Mouse (Mus musculus): ENCODE measurements around the gene Olfr654. TPM values are rescaled to one million over a fixed set of nuclear protein-coding genes. Genes with fewer than 3 reads are reported as not detected.

Olfr654 gene
- not detected in 2 replicates for polyA plus RNA-seq (2012)

GRCm38 (mm10) chr7:104586725-104587124 lies at the start of gene Olfr654:
TSS of gene Olfr654 (plus strand) at chr7:104587025.
- Histone ChIP-seq H3K4me1 (ENCODE audit: control insufficient read depth) (no peaks in the 10 kb centered on the region), H3K27me3 (ENCODE audit: control insufficient read depth) (no peaks in the 10 kb centered on the region), H3K9me3 (ENCODE audit: control insufficient read depth, low read length) (peaks cover 5% of the 10 kb centered on the region; the same call in 1 of the 2 replicates), H3K36me3 (ENCODE audit: control insufficient read depth) (no peaks in the 10 kb centered on the region), H3K4me3 (replicated peaks) (no peak within 1 kb of the TSS)
- TF ChIP-seq GATA1 (IDR thresholded peaks at IDR 0.05; ENCODE audit: low read length): no peak
- no peak for TF ChIP-seq TAL1 (IDR thresholded peaks at IDR 0.05; ENCODE audit: low read length)

GRCm38 (mm10) chr7:104549833-104550232 lies 37.0 kb upstream of the Olfr654 start, which contains the start of gene Olfr651:
TSS of gene Olfr651 (plus strand) at chr7:104550133.
- no peaks in the 10 kb centered on the region for H3K27me3 ChIP-seq (ENCODE audit: control insufficient read depth)
- TF ChIP-seq TAL1 (IDR thresholded peaks at IDR 0.05; ENCODE audit: low read length) (no peak), GATA1 (IDR thresholded peaks at IDR 0.05; ENCODE audit: low read length) (no peak)
- H3K36me3 ChIP-seq (ENCODE audit: control insufficient read depth): no peaks in the 10 kb centered on the region
- H3K4me1 ChIP-seq (ENCODE audit: control insufficient read depth): no peaks in the 10 kb centered on the region
- peaks cover 2% of the 10 kb centered on the region; the same call in 1 of the 2 replicates for H3K9me3 ChIP-seq (ENCODE audit: control insufficient read depth, low read length)
- H3K4me3 ChIP-seq (replicated peaks): no peak within 1 kb of the TSS

- Histone ChIP-seq H3K4me3 (replicated peaks) (no peak overlapping the region), H3K4me1 (ENCODE audit: control insufficient read depth) (no peaks in the 10 kb centered on the region), H3K27me3 (ENCODE audit: control insufficient read depth) (no peaks in the 10 kb centered on the region), H3K36me3 (ENCODE audit: control insufficient read depth) (no peaks in the 10 kb centered on the region), H3K9me3 (ENCODE audit: control insufficient read depth, low read length) (no peaks in the 10 kb centered on the region; the same call in 1 of the 2 replicates)
- no peak for TF ChIP-seq TAL1 (IDR thresholded peaks at IDR 0.05; ENCODE audit: low read length)
- TF ChIP-seq GATA1 (IDR thresholded peaks at IDR 0.05; ENCODE audit: low read length): no peak
These were observed 34.1 kb upstream of the Olfr654 start for GRCm38 (mm10) chr7:104552700-104553099.

GRCm38 (mm10) chr7:104560601-104561000 lies 26.2 kb upstream of the Olfr654 start, which contains the start of gene Olfr652:
TSS of gene Olfr652 (plus strand) at chr7:104560901.
- Histone ChIP-seq H3K9me3 (ENCODE audit: control insufficient read depth, low read length) (no peaks in the 10 kb centered on the region), H3K4me3 (replicated peaks) (no peak within 1 kb of the TSS), H3K4me1 (ENCODE audit: control insufficient read depth) (no peaks in the 10 kb centered on the region), H3K27me3 (ENCODE audit: control insufficient read depth) (no peaks in the 10 kb centered on the region), H3K36me3 (ENCODE audit: control insufficient read depth) (no peaks in the 10 kb centered on the region)
- TF ChIP-seq GATA1 (IDR thresholded peaks at IDR 0.05; ENCODE audit: low read length) (no peak), TAL1 (IDR thresholded peaks at IDR 0.05; ENCODE audit: low read length) (no peak)

- no peaks in the 10 kb centered on the region for H3K4me1 ChIP-seq (ENCODE audit: control insufficient read depth)
- no peak for TF ChIP-seq TAL1 (IDR thresholded peaks at IDR 0.05; ENCODE audit: low read length)
- TF ChIP-seq GATA1 (IDR thresholded peaks at IDR 0.05; ENCODE audit: low read length): no peak
- no peak within 1 kb of the TSS for H3K4me3 ChIP-seq (replicated peaks)
- H3K9me3 ChIP-seq (ENCODE audit: control insufficient read depth, low read length): peaks cover 5% of the 10 kb centered on the region
- H3K36me3 ChIP-seq (ENCODE audit: control insufficient read depth): no peaks in the 10 kb centered on the region
- H3K27me3 ChIP-seq (ENCODE audit: control insufficient read depth): no peaks in the 10 kb centered on the region
These were observed 9.8 kb upstream of the Olfr654 start, which contains the start of gene Olfr653 for GRCm38 (mm10) chr7:104577014-104577413. TSS of gene Olfr653 (plus strand) at chr7:104577314.

GRCm38 (mm10) chr7:104580846-104581245 lies 6.0 kb upstream of the Olfr654 start:
- H3K9me3 ChIP-seq (ENCODE audit: control insufficient read depth, low read length): peaks cover 5% of the 10 kb centered on the region
- H3K4me1 ChIP-seq (ENCODE audit: control insufficient read depth): no peaks in the 10 kb centered on the region
- no peak for TF ChIP-seq TAL1 (IDR thresholded peaks at IDR 0.05; ENCODE audit: low read length)
- no peak for TF ChIP-seq GATA1 (IDR thresholded peaks at IDR 0.05; ENCODE audit: low read length)
- no peaks in the 10 kb centered on the region for H3K27me3 ChIP-seq (ENCODE audit: control insufficient read depth)
- no peaks in the 10 kb centered on the region for H3K36me3 ChIP-seq (ENCODE audit: control insufficient read depth)
- no peak overlapping the region for H3K4me3 ChIP-seq (replicated peaks)

GRCm38 (mm10) chr7:104581429-104581828 lies 5.4 kb upstream of the Olfr654 start:
- peaks cover 5% of the 10 kb centered on the region for H3K9me3 ChIP-seq (ENCODE audit: control insufficient read depth, low read length)
- TF ChIP-seq TAL1 (IDR thresholded peaks at IDR 0.05; ENCODE audit: low read length) (no peak), GATA1 (IDR thresholded peaks at IDR 0.05; ENCODE audit: low read length) (no peak)

GRCm38 (mm10) chr7:104588274-104588673 lies 1.4 kb downstream of the Olfr654 start:
- H3K27me3 ChIP-seq (ENCODE audit: control insufficient read depth): no peaks in the 10 kb centered on the region
- H3K4me3 ChIP-seq (replicated peaks): no peak overlapping the region
- H3K4me1 ChIP-seq (ENCODE audit: control insufficient read depth): no peaks in the 10 kb centered on the region
- H3K9me3 ChIP-seq (ENCODE audit: control insufficient read depth, low read length): peaks cover 5% of the 10 kb centered on the region; the same call in 1 of the 2 replicates
- no peak for TF ChIP-seq TAL1 (IDR thresholded peaks at IDR 0.05; ENCODE audit: low read length)
- TF ChIP-seq GATA1 (IDR thresholded peaks at IDR 0.05; ENCODE audit: low read length): no peak
- H3K36me3 ChIP-seq (ENCODE audit: control insufficient read depth): no peaks in the 10 kb centered on the region

More at GRCm38 (mm10) chr7:104581429-104581828, 5.4 kb upstream of the Olfr654 start:
- Histone ChIP-seq H3K27me3 (ENCODE audit: control insufficient read depth) (no peaks in the 10 kb centered on the region), H3K4me3 (replicated peaks) (no peak overlapping the region), H3K36me3 (ENCODE audit: control insufficient read depth) (no peaks in the 10 kb centered on the region), H3K4me1 (ENCODE audit: control insufficient read depth) (no peaks in the 10 kb centered on the region)

- Histone ChIP-seq H3K4me1 (ENCODE audit: control insufficient read depth) (no peaks in the 10 kb centered on the region), H3K4me3 (replicated peaks) (no peak within 1 kb of the TSS), H3K36me3 (ENCODE audit: control insufficient read depth) (no peaks in the 10 kb centered on the region), H3K9me3 (ENCODE audit: control insufficient read depth, low read length) (no peaks in the 10 kb centered on the region), H3K27me3 (ENCODE audit: control insufficient read depth) (no peaks in the 10 kb centered on the region)
- TF ChIP-seq TAL1 (IDR thresholded peaks at IDR 0.05; ENCODE audit: low read length): no peak
- no peak for TF ChIP-seq GATA1 (IDR thresholded peaks at IDR 0.05; ENCODE audit: low read length)
These were observed 14.9 kb downstream of the Olfr654 start, which contains the start of gene Olfr655 for GRCm38 (mm10) chr7:104601679-104602078. TSS of gene Olfr655 (minus strand) at chr7:104601779.

- Histone ChIP-seq H3K4me1 (ENCODE audit: control insufficient read depth) (no peaks in the 10 kb centered on the region), H3K27me3 (ENCODE audit: control insufficient read depth) (no peaks in the 10 kb centered on the region), H3K9me3 (ENCODE audit: control insufficient read depth, low read length) (no peaks in the 10 kb centered on the region), H3K4me3 (replicated peaks) (no peak overlapping the region), H3K36me3 (ENCODE audit: control insufficient read depth) (no peaks in the 10 kb centered on the region)
- TF ChIP-seq TAL1 (IDR thresholded peaks at IDR 0.05; ENCODE audit: low read length): no peak
- no peak for TF ChIP-seq GATA1 (IDR thresholded peaks at IDR 0.05; ENCODE audit: low read length)
These were observed 16.3 kb downstream of the Olfr654 start for GRCm38 (mm10) chr7:104603173-104603572.
